Mouse (Mus musculus): Measurements from ENCODE around the gene Klhl5. TPM values are rescaled to one million over a fixed set of nuclear protein-coding genes. Genes with fewer than 3 reads are reported as not detected.

Gene Klhl5
- total and polyA plus RNA-seq, 3 experiments: 10.8 to 15.3 (median 12.9) TPM

DNA sequence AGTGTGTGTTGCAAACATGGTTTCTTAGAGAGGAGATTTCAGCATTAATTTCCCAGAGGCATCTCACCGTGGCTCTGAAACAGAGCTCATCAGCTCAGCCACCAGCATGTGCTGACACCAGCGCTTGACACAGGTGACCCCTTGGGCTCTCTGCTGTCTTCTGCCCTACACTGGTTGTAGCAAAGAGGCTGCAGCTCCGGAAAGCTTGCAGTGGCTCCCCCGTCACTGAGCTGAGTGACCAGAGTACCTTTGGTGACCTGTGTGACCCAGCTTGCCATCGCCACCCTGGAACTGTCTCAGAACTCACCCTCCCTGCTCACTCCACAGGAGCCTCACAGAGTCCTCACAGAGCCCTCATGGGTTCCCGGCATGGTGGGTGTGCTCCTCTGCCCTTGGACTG is 34.9 kb downstream of the Klhl5 start:
- TF ChIP-seq POLR2A (IDR thresholded peaks at IDR 0.05; ENCODE audit: insufficient read depth, low read depth, low read length): no peak
- no peak for TF ChIP-seq CTCF (IDR thresholded peaks at IDR 0.05)
- TF ChIP-seq EP300 (IDR thresholded peaks at IDR 0.05; ENCODE audit: insufficient read depth, low read depth, low read length): no peak
- intact Hi-C loops (cut with DNase I): loop anchor here (5.0 kb wide), 1 partner anchor 35 kb away; the partner anchor contains the start of gene Klhl5
- H3K4me1 ChIP-seq (ENCODE audit: control insufficient read depth, insufficient read depth, low read length): no peaks in the 10 kb centered on the region
- H3K27ac ChIP-seq: no peak overlapping the region
- DNase-seq: no peak
- no peaks in the 10 kb centered on the region for H3K36me3 ChIP-seq (ENCODE audit: control insufficient read depth, insufficient read depth, low read length)
- H3K27me3 ChIP-seq (ENCODE audit: control insufficient read depth, insufficient read depth, low read length): no peaks in the 10 kb centered on the region
- no peaks in the 10 kb centered on the region for H3K79me2 ChIP-seq (replicated peaks; ENCODE audit: control insufficient read depth, insufficient read depth, low read length)
- H3K4me3 ChIP-seq: no peak overlapping the region
- no peak overlapping the region for H3K9ac ChIP-seq (ENCODE audit: low read depth, low read length)
- 75% methylated on average over 6 of the region's 6 CpGs for WGBS

DNA sequence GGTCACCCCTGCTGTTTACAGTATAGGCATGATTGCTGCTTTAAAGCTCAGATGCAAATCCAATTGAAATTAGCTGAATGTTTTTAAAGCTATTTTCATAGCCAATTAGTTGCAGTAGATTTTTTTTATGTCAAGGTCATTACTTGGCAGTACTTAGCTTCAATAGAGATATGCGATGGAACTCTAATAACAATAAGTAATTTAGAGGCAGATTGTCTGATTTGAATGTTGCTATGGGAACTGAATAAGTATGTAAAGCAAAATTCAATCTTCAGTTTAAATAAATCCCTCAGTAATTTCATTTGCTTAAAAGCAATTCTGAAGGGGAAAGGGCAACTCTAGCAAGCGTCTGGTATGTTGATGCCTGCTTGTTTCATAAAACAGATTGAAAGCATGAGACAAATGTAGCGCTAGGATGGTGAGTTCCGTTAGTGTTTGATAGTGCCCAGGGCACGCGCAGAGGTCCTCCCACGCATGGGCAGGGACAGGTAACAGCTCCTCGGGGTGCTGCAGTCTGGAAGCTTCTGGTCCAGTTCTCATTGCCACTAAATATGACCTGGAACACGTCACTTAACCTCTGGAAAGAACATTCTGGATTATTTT is 38.3 kb downstream of the Klhl5 start:
- no peaks in the 10 kb centered on the region for H3K4me1 ChIP-seq (ENCODE audit: control insufficient read depth, insufficient read depth, low read length)
- no peaks in the 10 kb centered on the region for H3K36me3 ChIP-seq (ENCODE audit: control insufficient read depth, insufficient read depth, low read length)
- H3K4me3 ChIP-seq: no peak overlapping the region
- DNase-seq: no peak
- no peaks in the 10 kb centered on the region for H3K79me2 ChIP-seq (replicated peaks; ENCODE audit: control insufficient read depth, insufficient read depth, low read length)
- H3K9ac ChIP-seq (ENCODE audit: low read depth, low read length): no peak overlapping the region
- WGBS: 91% methylated on average over 9 of the region's 9 CpGs
- TF ChIP-seq POLR2A (IDR thresholded peaks at IDR 0.05; ENCODE audit: insufficient read depth, low read depth, low read length): no peak
- TF ChIP-seq EP300 (IDR thresholded peaks at IDR 0.05; ENCODE audit: insufficient read depth, low read depth, low read length): no peak
- TF ChIP-seq CTCF (IDR thresholded peaks at IDR 0.05): no peak
- intact Hi-C loops (cut with DNase I): no loop called here
- H3K27ac ChIP-seq: no peak overlapping the region
- H3K27me3 ChIP-seq (ENCODE audit: control insufficient read depth, insufficient read depth, low read length): no peaks in the 10 kb centered on the region

GRCm38 (mm10) chr5:65146749-65147148 is 39.4 kb downstream of the Klhl5 start:
- Histone ChIP-seq H3K4me1 (ENCODE audit: control insufficient read depth, insufficient read depth, low read length) (no peaks in the 10 kb centered on the region), H3K27ac (no peak overlapping the region), H3K36me3 (ENCODE audit: control insufficient read depth, insufficient read depth, low read length) (no peaks in the 10 kb centered on the region)

DNA sequence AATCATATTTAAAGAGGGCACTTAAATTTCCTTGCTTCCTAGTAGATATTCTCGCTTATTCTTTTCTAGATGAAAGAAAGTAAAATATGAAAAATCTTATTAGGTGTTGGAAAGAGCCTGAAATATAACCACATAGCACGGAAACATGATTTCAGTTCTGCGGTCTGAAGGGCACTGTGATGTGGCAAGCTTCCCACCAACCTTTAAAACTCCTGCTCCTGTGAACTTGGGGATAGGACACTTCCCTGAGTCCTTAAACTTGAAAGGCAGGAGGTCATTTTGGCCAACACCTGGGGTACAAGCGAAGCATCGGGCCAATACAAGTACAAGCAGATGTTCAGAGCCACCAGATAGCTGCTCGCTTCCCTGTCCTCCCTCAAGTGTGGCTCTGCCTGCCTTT is 42.4 kb downstream of the Klhl5 start:
- Histone ChIP-seq H3K4me3 (no peak overlapping the region), H3K79me2 (replicated peaks; ENCODE audit: control insufficient read depth, insufficient read depth, low read length) (no peaks in the 10 kb centered on the region), H3K27me3 (ENCODE audit: control insufficient read depth, insufficient read depth, low read length) (no peaks in the 10 kb centered on the region), H3K4me1 (ENCODE audit: control insufficient read depth, insufficient read depth, low read length) (no peaks in the 10 kb centered on the region), H3K27ac (no peak overlapping the region), H3K9ac (ENCODE audit: low read depth, low read length) (no peak overlapping the region), H3K36me3 (ENCODE audit: control insufficient read depth, insufficient read depth, low read length) (peaks cover 5% of the 10 kb centered on the region; the same call in 1 of the 2 replicates)
- WGBS: 96% methylated on average over 6 of the region's 6 CpGs
- intact Hi-C loops (cut with DNase I): no loop called here
- TF ChIP-seq POLR2A (IDR thresholded peaks at IDR 0.05; ENCODE audit: insufficient read depth, low read depth, low read length) (no peak), EP300 (IDR thresholded peaks at IDR 0.05; ENCODE audit: insufficient read depth, low read depth, low read length) (no peak), CTCF (IDR thresholded peaks at IDR 0.05) (no peak)
- DNase-seq: no peak

More at GRCm38 (mm10) chr5:65146749-65147148, 39.4 kb downstream of the Klhl5 start:
- H3K9ac ChIP-seq (ENCODE audit: low read depth, low read length): no peak overlapping the region
- intact Hi-C loops (cut with DNase I): no loop called here
- H3K4me3 ChIP-seq: no peak overlapping the region
- no peaks in the 10 kb centered on the region for H3K79me2 ChIP-seq (replicated peaks; ENCODE audit: control insufficient read depth, insufficient read depth, low read length)
- no peaks in the 10 kb centered on the region for H3K27me3 ChIP-seq (ENCODE audit: control insufficient read depth, insufficient read depth, low read length)
- no peak for DNase-seq
- TF ChIP-seq EP300 (IDR thresholded peaks at IDR 0.05; ENCODE audit: insufficient read depth, low read depth, low read length) (no peak), CTCF (IDR thresholded peaks at IDR 0.05) (no peak), POLR2A (IDR thresholded peaks at IDR 0.05; ENCODE audit: insufficient read depth, low read depth, low read length) (no peak)
- 95% methylated on average over 6 of the region's 6 CpGs for WGBS

DNA sequence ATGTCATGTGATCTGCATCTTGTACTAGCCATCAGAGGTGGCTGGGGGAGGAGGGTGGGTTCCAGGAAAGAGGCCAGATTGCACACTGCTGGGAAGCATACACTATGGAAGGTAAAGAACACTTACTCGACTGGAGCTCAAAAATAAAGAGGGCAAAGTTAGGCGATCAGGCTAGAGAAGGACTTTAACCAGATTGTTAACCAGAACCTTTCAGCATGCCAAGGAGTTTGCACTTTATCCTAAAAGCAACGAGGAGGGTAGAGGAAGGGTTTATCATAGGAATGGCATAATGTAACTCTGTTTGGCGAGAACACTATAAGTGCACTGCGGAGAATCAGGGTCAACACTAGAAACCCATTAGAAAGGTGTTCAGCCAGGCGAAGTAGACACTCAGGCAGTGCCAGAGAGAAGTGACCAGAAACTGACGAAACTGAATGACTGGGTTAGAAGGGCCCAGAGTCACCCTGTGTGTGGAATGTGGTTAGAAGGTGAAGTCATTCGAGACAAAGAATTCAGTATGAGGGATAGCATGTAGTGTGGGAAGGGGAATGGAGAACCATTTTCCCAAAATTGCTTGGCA is 43.1 kb downstream of the Klhl5 start:
- 89% methylated on average over 8 of the region's 8 CpGs for WGBS
- DNase-seq: no peak
- H3K27me3 ChIP-seq (ENCODE audit: control insufficient read depth, insufficient read depth, low read length): no peaks in the 10 kb centered on the region
- no peak overlapping the region for H3K27ac ChIP-seq
- intact Hi-C loops (cut with DNase I): no loop called here
- TF ChIP-seq EP300 (IDR thresholded peaks at IDR 0.05; ENCODE audit: insufficient read depth, low read depth, low read length) (no peak), CTCF (IDR thresholded peaks at IDR 0.05) (no peak), POLR2A (IDR thresholded peaks at IDR 0.05; ENCODE audit: insufficient read depth, low read depth, low read length) (no peak)
- no peak overlapping the region for H3K4me3 ChIP-seq
- H3K4me1 ChIP-seq (ENCODE audit: control insufficient read depth, insufficient read depth, low read length): no peaks in the 10 kb centered on the region
- no peaks in the 10 kb centered on the region for H3K79me2 ChIP-seq (replicated peaks; ENCODE audit: control insufficient read depth, insufficient read depth, low read length)
- H3K36me3 ChIP-seq (ENCODE audit: control insufficient read depth, insufficient read depth, low read length): peaks cover 5% of the 10 kb centered on the region; the same call in 1 of the 2 replicates
- H3K9ac ChIP-seq (ENCODE audit: low read depth, low read length): no peak overlapping the region

GRCm38 (mm10) chr5:65151276-65151675 is 43.9 kb downstream of the Klhl5 start:
- Histone ChIP-seq H3K27me3 (ENCODE audit: control insufficient read depth, insufficient read depth, low read length) (no peaks in the 10 kb centered on the region), H3K4me1 (ENCODE audit: control insufficient read depth, insufficient read depth, low read length) (no peaks in the 10 kb centered on the region), H3K79me2 (replicated peaks; ENCODE audit: control insufficient read depth, insufficient read depth, low read length) (0 out of 2 replicates have a peak, but pooled peaks cover 2% of the 10 kb centered on the region), H3K9ac (ENCODE audit: low read depth, low read length) (no peak overlapping the region), H3K4me3 (no peak overlapping the region), H3K27ac (no peak overlapping the region), H3K36me3 (ENCODE audit: control insufficient read depth, insufficient read depth, low read length) (peaks cover 5% of the 10 kb centered on the region; the same call in 1 of the 2 replicates)
- intact Hi-C loops (cut with DNase I): no loop called here
- 97% methylated on average over 3 of the region's 3 CpGs for WGBS
- TF ChIP-seq CTCF (IDR thresholded peaks at IDR 0.05) (no peak), EP300 (IDR thresholded peaks at IDR 0.05; ENCODE audit: insufficient read depth, low read depth, low read length) (no peak), POLR2A (IDR thresholded peaks at IDR 0.05; ENCODE audit: insufficient read depth, low read depth, low read length) (no peak)
- DNase-seq: no peak
